Mouse (Mus musculus): ENCODE results near the gene Pum2.

DNA sequence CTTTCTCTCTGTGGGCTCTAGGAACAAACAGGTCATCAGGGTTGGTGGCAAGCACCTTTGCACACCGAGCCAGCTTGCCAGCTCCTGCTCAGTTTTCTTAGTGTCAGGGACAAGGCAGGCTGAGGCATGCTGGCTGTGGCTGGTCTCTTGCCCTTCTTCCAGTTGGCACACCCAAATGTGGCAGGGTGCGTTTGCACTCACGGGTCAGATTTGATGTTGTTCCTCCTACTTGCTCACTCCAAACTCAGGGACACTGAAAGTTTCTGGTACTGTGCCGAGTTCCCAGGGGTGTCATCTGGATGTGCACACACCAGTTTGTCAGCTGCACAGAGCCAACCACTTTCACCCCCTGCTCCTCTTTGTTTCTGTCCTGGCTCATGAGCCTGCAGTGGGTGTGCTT is 17.3 kb upstream of the Pum2 start:
- TF ChIP-seq CTCF (IDR thresholded peaks at IDR 0.05 in 2 of 3, conservative IDR thresholded peaks at IDR 0.05 in 1 of 3; ENCODE audit: control insufficient read depth in 1 of 3, insufficient read depth in 1 of 3, low read depth in 2 of 3, low read length in 3 of 3, poor library complexity in 1 of 3, severe bottlenecking in 1 of 3), result no peak
- no peak for TF ChIP-seq MAFK (IDR thresholded peaks at IDR 0.05; ENCODE audit: borderline replicate concordance, low read depth, low read length)
- no peak for TF ChIP-seq ZNF384 (IDR thresholded peaks at IDR 0.05; ENCODE audit: low read depth, low read length)
- TF ChIP-seq TBP (IDR thresholded peaks at IDR 0.05; ENCODE audit: low read depth, low read length), result no peak
- TF ChIP-seq ZKSCAN1 (IDR thresholded peaks at IDR 0.05; ENCODE audit: low read depth, low read length), result no peak
- TF ChIP-seq GABPA (IDR thresholded peaks at IDR 0.05; ENCODE audit: low read depth, low read length), result no peak
- TF ChIP-seq POLR2A (IDR thresholded peaks at IDR 0.05; ENCODE audit: control insufficient read depth in 1 of 2, insufficient read depth in 1 of 2, low read depth in 1 of 2, low read length in 2 of 2, poor library complexity in 1 of 2), result no peak

All from MEL (cell line).